Mouse (Mus musculus): Measurements from ENCODE around the gene Cacng8. TPM values are rescaled to one million over a fixed set of nuclear protein-coding genes. Genes with fewer than 3 reads are reported as not detected.

Cacng8 gene
- polyA plus RNA-seq, 1 experiment from 2014 or later = 0.07 TPM

GRCm38 (mm10) chr7:3420466-3420865 lies 30.0 kb downstream of the Cacng8 start:
- WGBS = 54% methylated on average over 5 of the region's 5 CpGs
- ATAC-seq (replicated peaks; ENCODE audit: extremely low read depth, insufficient read depth, low FRiP score) = no peak

GRCm38 (mm10) chr7:3421297-3421696 lies 30.8 kb downstream of the Cacng8 start:
- Histone ChIP-seq H3K9ac (ENCODE audit: low read length) (no peak overlapping the region), H3K9me3 (replicated peaks; ENCODE audit: control insufficient read depth, low read length) (no peaks in the 10 kb centered on the region), H3K4me2 (ENCODE audit: low read depth, low read length) (no peak overlapping the region), H3K27ac (ENCODE audit: low read length) (no peak overlapping the region), H3K36me3 (ENCODE audit: control insufficient read depth, insufficient read depth) (no peaks in the 10 kb centered on the region), H3K4me3 (ENCODE audit: low read length) (no peak overlapping the region), H3K27me3 (ENCODE audit: control insufficient read depth, insufficient read depth, low read length) (peaks cover 47% of the 10 kb centered on the region), H3K4me1 (ENCODE audit: control insufficient read depth, insufficient read depth, low read length) (peaks cover 7% of the 10 kb centered on the region; the same call in 1 of the 2 replicates)
- 91% methylated on average over 3 of the region's 3 CpGs for WGBS
- ATAC-seq (replicated peaks; ENCODE audit: extremely low read depth, insufficient read depth, low FRiP score) = no peak

More at GRCm38 (mm10) chr7:3420466-3420865, 30.0 kb downstream of the Cacng8 start:
- H3K9ac ChIP-seq (ENCODE audit: low read length) = no peak overlapping the region
- H3K27me3 ChIP-seq (ENCODE audit: control insufficient read depth, insufficient read depth, low read length) = peaks cover 55% of the 10 kb centered on the region
- no peak overlapping the region for H3K27ac ChIP-seq (ENCODE audit: low read length)
- no peaks in the 10 kb centered on the region for H3K36me3 ChIP-seq (ENCODE audit: control insufficient read depth, insufficient read depth)
- H3K9me3 ChIP-seq (replicated peaks; ENCODE audit: control insufficient read depth, low read length) = no peaks in the 10 kb centered on the region
- peaks cover 9% of the 10 kb centered on the region; the same call in 1 of the 2 replicates for H3K4me1 ChIP-seq (ENCODE audit: control insufficient read depth, insufficient read depth, low read length)
- no peak overlapping the region for H3K4me3 ChIP-seq (ENCODE audit: low read length)
- no peak overlapping the region for H3K4me2 ChIP-seq (ENCODE audit: low read depth, low read length)

- Histone ChIP-seq H3K4me1 (ENCODE audit: control insufficient read depth, insufficient read depth, low read length) (peaks cover 7% of the 10 kb centered on the region; the same call in 1 of the 2 replicates), H3K9ac (ENCODE audit: low read length) (no peak overlapping the region), H3K9me3 (replicated peaks; ENCODE audit: control insufficient read depth, low read length) (no peaks in the 10 kb centered on the region), H3K27ac (ENCODE audit: low read length) (no peak overlapping the region), H3K4me2 (ENCODE audit: low read depth, low read length) (no peak overlapping the region), H3K36me3 (ENCODE audit: control insufficient read depth, insufficient read depth) (no peaks in the 10 kb centered on the region), H3K4me3 (ENCODE audit: low read length) (no peak overlapping the region), H3K27me3 (ENCODE audit: control insufficient read depth, insufficient read depth, low read length) (peaks cover 40% of the 10 kb centered on the region)
- ATAC-seq (replicated peaks; ENCODE audit: extremely low read depth, insufficient read depth, low FRiP score) = no peak
- WGBS = 57% methylated on average over 7 of the region's 7 CpGs
Measured at GRCm38 (mm10) chr7:3422051-3422450, 31.6 kb downstream of the Cacng8 start.

GRCm38 (mm10) chr7:3423430-3423829 lies 32.9 kb downstream of the Cacng8 start:
- no peaks in the 10 kb centered on the region for H3K9me3 ChIP-seq (replicated peaks; ENCODE audit: control insufficient read depth, low read length)
- H3K4me2 ChIP-seq (ENCODE audit: low read depth, low read length) = peak overlapping the region; percentile 71
- H3K27me3 ChIP-seq (ENCODE audit: control insufficient read depth, insufficient read depth, low read length) = peaks cover 29% of the 10 kb centered on the region
- peak overlapping the region; percentile 72 for H3K9ac ChIP-seq (ENCODE audit: low read length)
- H3K36me3 ChIP-seq (ENCODE audit: control insufficient read depth, insufficient read depth) = no peaks in the 10 kb centered on the region
- H3K4me3 ChIP-seq (ENCODE audit: low read length) = peak overlapping the region; percentile 51
- peak overlapping the region; percentile 59 for H3K27ac ChIP-seq (ENCODE audit: low read length)
- 1% methylated on average over 30 of the region's 30 CpGs for WGBS
- ATAC-seq (replicated peaks; ENCODE audit: extremely low read depth, insufficient read depth, low FRiP score) = peak; percentile 80
- H3K4me1 ChIP-seq (ENCODE audit: control insufficient read depth, insufficient read depth, low read length) = peaks cover 7% of the 10 kb centered on the region; the same call in 1 of the 2 replicates

- H3K9me3 ChIP-seq (replicated peaks; ENCODE audit: control insufficient read depth, low read length) = no peaks in the 10 kb centered on the region
- H3K36me3 ChIP-seq (ENCODE audit: control insufficient read depth, insufficient read depth) = no peaks in the 10 kb centered on the region
- ATAC-seq (replicated peaks; ENCODE audit: extremely low read depth, insufficient read depth, low FRiP score) = no peak
- peaks cover 7% of the 10 kb centered on the region; the same call in 1 of the 2 replicates for H3K4me1 ChIP-seq (ENCODE audit: control insufficient read depth, insufficient read depth, low read length)
- H3K4me2 ChIP-seq (ENCODE audit: low read depth, low read length) = peak within 1 kb of the TSS; percentile 71
- H3K4me3 ChIP-seq (ENCODE audit: low read length) = peak within 1 kb of the TSS; percentile 51
- H3K9ac ChIP-seq (ENCODE audit: low read length) = peak within 1 kb of the TSS; percentile 72
- 55% methylated on average over 4 of the region's 4 CpGs for WGBS
- H3K27me3 ChIP-seq (ENCODE audit: control insufficient read depth, insufficient read depth, low read length) = peaks cover 26% of the 10 kb centered on the region
- peak within 1 kb of the TSS; percentile 59 for H3K27ac ChIP-seq (ENCODE audit: low read length)
Measured at GRCm38 (mm10) chr7:3423895-3424294, 33.4 kb downstream of the Cacng8 start, which contains the start of gene Cacng6. Gene Cacng6, plus strand, starts transcription at chr7:3424195.

GRCm38 (mm10) chr7:3425141-3425540 lies 34.7 kb downstream of the Cacng8 start:
- no peaks in the 10 kb centered on the region for H3K9me3 ChIP-seq (replicated peaks; ENCODE audit: control insufficient read depth, low read length)
- H3K4me2 ChIP-seq (ENCODE audit: low read depth, low read length) = peak overlapping the region; percentile 71; the same call in 1 of the 2 replicates
- peaks cover 14% of the 10 kb centered on the region; the same call in 1 of the 2 replicates for H3K4me1 ChIP-seq (ENCODE audit: control insufficient read depth, insufficient read depth, low read length)
- 79% methylated on average over 5 of the region's 5 CpGs for WGBS
- H3K4me3 ChIP-seq (ENCODE audit: low read length) = no peak overlapping the region
- no peak overlapping the region for H3K27ac ChIP-seq (ENCODE audit: low read length)
- no peak for ATAC-seq (replicated peaks; ENCODE audit: extremely low read depth, insufficient read depth, low FRiP score)
- H3K27me3 ChIP-seq (ENCODE audit: control insufficient read depth, insufficient read depth, low read length) = peaks cover 26% of the 10 kb centered on the region
- no peak overlapping the region for H3K9ac ChIP-seq (ENCODE audit: low read length)
- H3K36me3 ChIP-seq (ENCODE audit: control insufficient read depth, insufficient read depth) = no peaks in the 10 kb centered on the region

GRCm38 (mm10) chr7:3430161-3430560 lies 39.7 kb downstream of the Cacng8 start:
- 0 out of 2 replicates have a peak overlapping the region, but pooled peaks have one; percentile 11 for H3K4me3 ChIP-seq (ENCODE audit: low read length)

GRCm38 (mm10) chr7:3432066-3432465 lies 41.6 kb downstream of the Cacng8 start:
- no peak overlapping the region for H3K4me3 ChIP-seq (ENCODE audit: low read length)
- H3K27ac ChIP-seq (ENCODE audit: low read length) = 0 out of 2 replicates have a peak overlapping the region, but pooled peaks have one; percentile 34
- peaks cover 16% of the 10 kb centered on the region for H3K4me1 ChIP-seq (ENCODE audit: control insufficient read depth, insufficient read depth, low read length)
- H3K4me2 ChIP-seq (ENCODE audit: low read depth, low read length) = no peak overlapping the region
- H3K9me3 ChIP-seq (replicated peaks; ENCODE audit: control insufficient read depth, low read length) = no peaks in the 10 kb centered on the region
- no peak overlapping the region for H3K9ac ChIP-seq (ENCODE audit: low read length)
- WGBS = 79% methylated on average over 1 of the region's 1 CpGs
- no peak for ATAC-seq (replicated peaks; ENCODE audit: extremely low read depth, insufficient read depth, low FRiP score)
- H3K27me3 ChIP-seq (ENCODE audit: control insufficient read depth, insufficient read depth, low read length) = no peaks in the 10 kb centered on the region
- no peaks in the 10 kb centered on the region for H3K36me3 ChIP-seq (ENCODE audit: control insufficient read depth, insufficient read depth)

More at GRCm38 (mm10) chr7:3430161-3430560, 39.7 kb downstream of the Cacng8 start:
- peak overlapping the region; percentile 53 for H3K27ac ChIP-seq (ENCODE audit: low read length)
- no peaks in the 10 kb centered on the region for H3K36me3 ChIP-seq (ENCODE audit: control insufficient read depth, insufficient read depth)
- WGBS = 48% methylated on average over 6 of the region's 6 CpGs
- ATAC-seq (replicated peaks; ENCODE audit: extremely low read depth, insufficient read depth, low FRiP score) = peak; percentile 58
- H3K27me3 ChIP-seq (ENCODE audit: control insufficient read depth, insufficient read depth, low read length) = peaks cover 2% of the 10 kb centered on the region; the same call in 1 of the 2 replicates
- H3K4me1 ChIP-seq (ENCODE audit: control insufficient read depth, insufficient read depth, low read length) = peaks cover 16% of the 10 kb centered on the region
- H3K9ac ChIP-seq (ENCODE audit: low read length) = no peak overlapping the region
- no peaks in the 10 kb centered on the region for H3K9me3 ChIP-seq (replicated peaks; ENCODE audit: control insufficient read depth, low read length)
- H3K4me2 ChIP-seq (ENCODE audit: low read depth, low read length) = peak overlapping the region; percentile 49

GRCm38 (mm10) chr7:3437941-3438340 lies 47.5 kb downstream of the Cacng8 start:
- Histone ChIP-seq H3K4me2 (ENCODE audit: low read depth, low read length) (peak overlapping the region; percentile 17; the same call in 1 of the 2 replicates), H3K36me3 (ENCODE audit: control insufficient read depth, insufficient read depth) (no peaks in the 10 kb centered on the region), H3K27me3 (ENCODE audit: control insufficient read depth, insufficient read depth, low read length) (no peaks in the 10 kb centered on the region), H3K9me3 (replicated peaks; ENCODE audit: control insufficient read depth, low read length) (no peaks in the 10 kb centered on the region), H3K9ac (ENCODE audit: low read length) (no peak overlapping the region), H3K27ac (ENCODE audit: low read length) (peak overlapping the region; percentile 57), H3K4me3 (ENCODE audit: low read length) (no peak overlapping the region), H3K4me1 (ENCODE audit: control insufficient read depth, insufficient read depth, low read length) (peaks cover 17% of the 10 kb centered on the region)
- peak; percentile 52; the same call in 1 of the 2 replicates for ATAC-seq (replicated peaks; ENCODE audit: extremely low read depth, insufficient read depth, low FRiP score)
- WGBS = 30% methylated on average over 5 of the region's 5 CpGs
